Mouse (Mus musculus) C2C12 (cell line): ENCODE results near the gene Spz1. TPM values are rescaled to one million over a fixed set of nuclear protein-coding genes. Genes with fewer than 3 reads are reported as not detected.

Experiments used
- H3K27me3 ChIP-seq: one replicate; pipeline ENCODE4 v1.6.1; 2011; ENCODE audit not compliant: control insufficient read depth, insufficient read depth, insufficient read length
- H3K36me3 ChIP-seq: one replicate; pipeline ENCODE4 v1.6.1; 2011; ENCODE audit not compliant: control insufficient read depth, insufficient read depth
- H3K4me3 ChIP-seq: one replicate; pipeline ENCODE4 v1.5.1; 2011; ENCODE audit warnings: mild to moderate bottlenecking, control low read depth; ENCODE audit not compliant: poor library complexity, insufficient read depth, severe bottlenecking
- H3K79me2 ChIP-seq: one replicate; pipeline ENCODE4 v1.6.1; 2011; ENCODE audit not compliant: control insufficient read depth, insufficient read depth
- H3K79me3 ChIP-seq: one replicate; pipeline ENCODE4 v1.6.1; 2011; ENCODE audit warnings: low read depth, control low read depth
- H3ac ChIP-seq: one replicate; pipeline ENCODE3; 2011; ENCODE audit warnings: low read depth; ENCODE audit not compliant: control insufficient read depth, insufficient read length
- CEBPB ChIP-seq: IDR thresholded peaks from one replicate; pipeline ENCODE4 v1.6.1; 2011; ENCODE audit warnings: low read depth, mild to moderate bottlenecking, control low read depth, moderate library complexity
- CTCF ChIP-seq: IDR thresholded peaks from one replicate; pipeline ENCODE4 v1.5.1; 2011; ENCODE audit not compliant: control insufficient read depth, insufficient read depth, insufficient read length
- FOSL1 ChIP-seq: IDR thresholded peaks from one replicate; pipeline ENCODE4 v1.8.0; 2011; ENCODE audit warnings: mild to moderate bottlenecking, low read length; ENCODE audit not compliant: poor library complexity, insufficient read depth, severe bottlenecking
- MAX ChIP-seq: IDR thresholded peaks from one replicate; pipeline ENCODE4 v1.6.1; 2011; ENCODE audit warnings: mild to moderate bottlenecking, control low read depth
- MYOD1 ChIP-seq: IDR thresholded peaks from one replicate; pipeline ENCODE4 v1.6.1; 2011; ENCODE audit warnings: low read depth; ENCODE audit not compliant: control insufficient read depth, insufficient read length
- MYOG ChIP-seq: IDR thresholded peaks from one replicate; pipeline ENCODE4 v1.6.1; 2011; ENCODE audit not compliant: control insufficient read depth, insufficient read length; ENCODE audit errors: extremely low read depth
- USF1 ChIP-seq: IDR thresholded peaks from one replicate; pipeline ENCODE4 v1.6.1; 2011; ENCODE audit warnings: low read depth, mild to moderate bottlenecking, control low read depth, moderate library complexity
- long read RNA-seq, 2 experiments: library from polyadenylated mRNA; unstranded; transcript quantifications; one replicate each; pipeline ENCODE4 v2.0.0; 2019 to 2020
- polyA plus RNA-seq: library from polyadenylated mRNA; unstranded; fragments of >200 nt; fragmentation: generic; extraction: Trizol; gene quantifications from one replicate; pipeline ENCODE4 v1.2.1, GENCODE M21; 2012; ENCODE audit warnings: missing spikeins

Gene Spz1
- polyA plus RNA-seq: 0.06 TPM
- long read RNA-seq, experiment 1: 0 reads
- long read RNA-seq, experiment 2: 0 reads

GRCm38 (mm10) chr13:92576072-92576471 is at the start of gene Spz1:
Gene Spz1 (minus strand): TSS chr13:92576172.
- no peaks in the 10 kb centered on the region for H3K79me2 ChIP-seq
- H3ac ChIP-seq: no peak within 1 kb of the TSS
- no peak for TF ChIP-seq MYOG
- no peak for TF ChIP-seq MYOD1
- TF ChIP-seq USF1: no peak
- TF ChIP-seq MAX: no peak
- no peak for TF ChIP-seq CEBPB
- no peak for TF ChIP-seq CTCF
- peaks cover 3% of the 10 kb centered on the region for H3K27me3 ChIP-seq
- no peaks in the 10 kb centered on the region for H3K36me3 ChIP-seq
- no peaks in the 10 kb centered on the region for H3K79me3 ChIP-seq
- no peak within 1 kb of the TSS for H3K4me3 ChIP-seq

GRCm38 (mm10) chr13:92616459-92616858 is 40.5 kb upstream of the Spz1 start:
- no peak overlapping the region for H3ac ChIP-seq
- no peak overlapping the region for H3K4me3 ChIP-seq
- H3K36me3 ChIP-seq: no peaks in the 10 kb centered on the region
- H3K27me3 ChIP-seq: no peaks in the 10 kb centered on the region
- no peaks in the 10 kb centered on the region for H3K79me3 ChIP-seq
- TF ChIP-seq MAX (no peak), MYOD1 (no peak), FOSL1 (no peak), CTCF (no peak), CEBPB (no peak), USF1 (no peak), MYOG (no peak)
- H3K79me2 ChIP-seq: no peaks in the 10 kb centered on the region

- Histone ChIP-seq H3ac (no peak overlapping the region), H3K79me3 (no peaks in the 10 kb centered on the region), H3K36me3 (no peaks in the 10 kb centered on the region), H3K4me3 (no peak overlapping the region), H3K27me3 (no peaks in the 10 kb centered on the region), H3K79me2 (no peaks in the 10 kb centered on the region)
- no peak for TF ChIP-seq CEBPB
- no peak for TF ChIP-seq USF1
- TF ChIP-seq FOSL1: no peak
- no peak for TF ChIP-seq MYOD1
- TF ChIP-seq MYOG: no peak
- no peak for TF ChIP-seq CTCF
- no peak for TF ChIP-seq MAX
Measured at GRCm38 (mm10) chr13:92615201-92615600, 39.2 kb upstream of the Spz1 start.

- TF ChIP-seq MYOG (no peak), CTCF (no peak), FOSL1 (no peak), USF1 (no peak), MAX (no peak), CEBPB (no peak), MYOD1 (no peak)
Measured at GRCm38 (mm10) chr13:92613094-92613493, 37.1 kb upstream of the Spz1 start.

GRCm38 (mm10) chr13:92611917-92612316 is 35.9 kb upstream of the Spz1 start:
- H3ac ChIP-seq: no peak overlapping the region
- no peaks in the 10 kb centered on the region for H3K79me3 ChIP-seq
- H3K79me2 ChIP-seq: no peaks in the 10 kb centered on the region
- H3K4me3 ChIP-seq: no peak overlapping the region
- no peaks in the 10 kb centered on the region for H3K36me3 ChIP-seq
- no peaks in the 10 kb centered on the region for H3K27me3 ChIP-seq
- TF ChIP-seq CTCF (no peak), FOSL1 (no peak), CEBPB (no peak), MYOG (no peak), USF1 (no peak), MYOD1 (no peak), MAX (no peak)

More at GRCm38 (mm10) chr13:92613094-92613493, 37.1 kb upstream of the Spz1 start:
- H3K79me3 ChIP-seq: no peaks in the 10 kb centered on the region
- no peak overlapping the region for H3ac ChIP-seq
- no peaks in the 10 kb centered on the region for H3K27me3 ChIP-seq
- H3K36me3 ChIP-seq: no peaks in the 10 kb centered on the region
- H3K4me3 ChIP-seq: no peak overlapping the region
- no peaks in the 10 kb centered on the region for H3K79me2 ChIP-seq
